Mouse (Mus musculus) central nervous system, embryonic 18 days (tissue): ENCODE measurements around the gene Atp5g2. TPM values are rescaled to one million over a fixed set of nuclear protein-coding genes. Genes with fewer than 3 reads are reported as not detected.

Source experiments
- polyA plus RNA-seq: library from polyadenylated mRNA; depleted of rRNA; stranded (reverse); fragments of >200 nt; gene quantifications from 2 replicates; pipeline ENCODE4 v1.2.3, GENCODE M21; 2012; rRNA removed

Atp5g2 gene
- 441 and 453 TPM in 2 replicates for polyA plus RNA-seq

DNA sequence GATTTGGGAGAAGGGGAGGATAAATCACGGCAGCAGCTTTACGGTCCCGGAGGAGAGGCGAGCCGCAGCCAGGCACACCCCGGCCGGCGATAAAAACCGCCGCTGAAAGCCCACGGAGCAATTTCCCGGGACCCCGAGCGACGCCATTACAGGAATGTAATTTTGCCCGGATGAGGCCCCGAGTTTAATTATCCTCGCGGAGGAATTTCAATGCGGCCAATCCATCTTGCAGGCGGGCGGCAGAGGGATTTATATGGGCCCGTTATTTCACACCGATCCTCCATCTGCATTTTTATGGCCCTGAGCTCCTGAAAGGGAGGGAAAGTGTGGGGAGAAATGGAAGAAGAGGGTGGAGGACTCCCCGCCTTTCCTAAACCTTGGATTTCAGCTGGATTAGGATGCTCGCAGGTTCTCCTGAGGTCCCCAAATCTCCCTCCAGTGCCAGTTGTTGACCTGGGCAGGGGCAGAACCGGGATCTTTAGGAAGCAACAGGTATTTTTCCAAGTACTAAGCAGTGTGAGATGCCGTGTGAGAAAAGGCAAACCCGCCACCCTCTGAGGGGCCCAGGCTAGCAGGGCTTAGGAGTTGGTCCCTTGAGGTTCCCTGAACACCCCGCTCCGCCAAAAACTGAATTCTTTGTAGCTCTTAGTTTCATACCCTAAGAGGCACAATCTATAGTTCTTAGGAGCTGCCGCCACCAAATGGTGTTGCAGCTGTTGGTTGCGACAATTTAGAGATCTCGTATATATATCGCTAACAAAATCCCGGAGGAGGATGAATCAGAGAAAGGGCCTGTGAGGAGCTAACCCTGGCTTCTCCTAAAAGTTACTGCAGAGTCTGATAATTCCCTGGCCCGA is at the start of gene Atp5g2:
TSS of gene Atp5g2 (minus strand) at position 138 of the 857 bp plus-strand sequence.

DNA sequence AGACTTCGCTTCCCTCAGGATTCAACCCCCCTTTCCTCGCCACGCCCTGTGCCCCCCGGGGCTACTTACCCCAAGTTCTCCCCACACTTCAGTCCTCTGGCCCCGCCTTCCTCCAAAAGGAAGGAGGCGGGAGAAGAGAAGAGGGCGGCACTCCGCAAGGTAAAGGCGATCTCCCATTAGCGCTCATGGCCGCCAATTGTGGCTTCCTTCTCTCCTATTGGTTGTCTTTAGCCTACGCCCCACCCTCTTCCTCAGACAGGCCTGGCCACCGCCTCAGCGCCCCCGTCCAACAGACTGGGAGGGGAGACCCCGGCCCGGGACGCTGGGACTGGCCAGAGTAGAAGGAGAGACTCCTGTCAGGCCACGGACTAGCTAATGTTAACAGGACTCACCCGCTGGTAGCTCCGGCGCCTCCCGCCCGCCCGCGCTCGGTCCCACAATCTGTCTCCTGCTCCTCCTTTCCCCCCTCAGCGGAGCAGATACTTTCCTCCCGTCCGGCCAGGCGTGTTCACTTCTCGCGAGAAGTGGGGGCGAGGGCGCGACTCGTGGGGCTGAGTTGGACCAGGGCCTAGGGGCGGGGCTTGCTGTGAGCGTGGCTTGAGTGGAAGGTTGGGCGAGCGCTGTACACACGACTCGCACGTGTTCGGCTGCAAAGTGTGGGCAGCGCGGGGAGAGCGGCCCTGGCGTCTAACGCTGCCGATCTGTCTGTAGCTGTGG is 47.0 kb downstream of the Atp5g2 start, which contains the start of the genes Gm28047 and Atf7:
TSS of gene Gm28047 (minus strand) at position 98 of the 717 bp plus-strand sequence.
TSS of gene Atf7 (minus strand) at position 495 of the 717 bp plus-strand sequence.

Other genes starting within 250 kb of the Atp5g2 start
- gene Amhr2, start 227.0 kb downstream of the Atp5g2 start, polyA plus RNA-seq, result 0.48 and 0.74 TPM in 2 replicates
- 73.2 and 80.8 TPM in 2 replicates for gene Prr13, start 213.3 kb downstream of the Atp5g2 start, polyA plus RNA-seq
- 447 and 470 TPM in 2 replicates for gene Pcbp2, start 201.8 kb downstream of the Atp5g2 start, polyA plus RNA-seq
- not detected in 2 replicates for gene Gm10337, start 168.6 kb downstream of the Atp5g2 start, polyA plus RNA-seq
- gene Map3k12, start 155.3 kb downstream of the Atp5g2 start, polyA plus RNA-seq, result 89.1 and 91.0 TPM in 2 replicates
- gene Tarbp2, start 154.2 kb downstream of the Atp5g2 start, polyA plus RNA-seq, result 145 and 154 TPM in 2 replicates
- 6.7 and 6.8 TPM in 2 replicates for gene Npff, start 147.4 kb downstream of the Atp5g2 start, polyA plus RNA-seq
- not detected in 2 replicates for gene Gm28047, start 47.3 kb downstream of the Atp5g2 start, polyA plus RNA-seq
- gene Atf7, start 46.9 kb downstream of the Atp5g2 start, polyA plus RNA-seq, result 44.1 and 44.5 TPM in 2 replicates
- 42.1 and 46.6 TPM in 2 replicates for gene Calcoco1, start 49.8 kb upstream of the Atp5g2 start, polyA plus RNA-seq
- gene Hoxc13, start 248.8 kb upstream of the Atp5g2 start, polyA plus RNA-seq, result not detected in 2 replicates